8 mouse cellular contexts compared by ENCODE assay signal in genomic region chr15:99032041-99032725, GRCm38 (mm10). TPM values are rescaled to one million over a fixed set of nuclear protein-coding genes. Genes with fewer than 3 reads are reported as not detected.
DNase-seq lines count a peak whose midpoint lies in the region; ATAC-seq lines count a peak whose summit lies in the region.

No protein-coding gene starts in this region.

- WGBS in kidney, embryonic 16.5 days, result 68% methylated on average over 9 of the region's 9 CpGs
- WGBS in hindbrain, embryonic 10.5 days, result 77% methylated on average over 9 of the region's 9 CpGs

- no peaks in the 10 kb centered on the region for H3K27me3 ChIP-seq in kidney, embryonic 16.5 days (ENCODE audit: insufficient read depth, low read length)
- peaks cover 10% of the 10 kb centered on the region for H3K27me3 ChIP-seq in hindbrain, embryonic 10.5 days (ENCODE audit: insufficient read depth, poor library complexity, severe bottlenecking)

- H3K4me2 ChIP-seq in kidney, embryonic 16.5 days (replicated peaks; ENCODE audit: low read depth, low read length), result peak overlapping the region; percentile 76

- H3K36me3 ChIP-seq in kidney, embryonic 16.5 days (ENCODE audit: insufficient read depth, low read length), result peaks cover 24% of the 10 kb centered on the region
- H3K36me3 ChIP-seq in hindbrain, embryonic 10.5 days, result peaks cover 33% of the 10 kb centered on the region

- peak overlapping the region; percentile 54 for H3K4me3 ChIP-seq in kidney, embryonic 16.5 days (ENCODE audit: low read length)
- H3K4me3 ChIP-seq in hindbrain, embryonic 10.5 days, result peak overlapping the region; percentile 64

- peaks cover 42% of the 10 kb centered on the region for H3K4me1 ChIP-seq in kidney, embryonic 16.5 days (ENCODE audit: insufficient read depth, low read length)
- peaks cover 45% of the 10 kb centered on the region for H3K4me1 ChIP-seq in hindbrain, embryonic 10.5 days (replicated peaks)

- peak overlapping the region; percentile 27 for H3K9ac ChIP-seq in kidney, embryonic 16.5 days (replicated peaks; ENCODE audit: low read length)

- no peak for ATAC-seq in kidney, embryonic 16.5 days (ENCODE audit: low FRiP score, low TSS enrichment)
- no peak for ATAC-seq in monocyte, adult 5-6 weeks (replicated peaks; ENCODE audit: insufficient number of reproducible peaks, low FRiP score, low TSS enrichment, poor library complexity, severe bottlenecking)

- DNase-seq in kidney, adult 9 months, result no peak
- DNase-seq in NIH3T3 (ENCODE audit: low read depth), result peak; percentile 69
- no peak for DNase-seq in hindbrain, embryonic 10.5 days (ENCODE audit: low spot score)
- peak; percentile 43 for DNase-seq in lung, postnatal 25 days (ENCODE audit: low spot score)
- DNase-seq in embryo, embryonic 10 days (ENCODE audit: low spot score), result no peak
- no peak for DNase-seq in left cerebral cortex, adult 8-10 months (ENCODE audit: low spot score in 2 of 2)

- peak overlapping the region; percentile 70 for H3K27ac ChIP-seq in kidney, embryonic 16.5 days (ENCODE audit: low read length)
- H3K27ac ChIP-seq in hindbrain, embryonic 10.5 days, result 0 out of 2 replicates have a peak overlapping the region, but pooled peaks have one; percentile 18

- no peaks in the 10 kb centered on the region for H3K9me3 ChIP-seq in kidney, embryonic 16.5 days (ENCODE audit: low read length)
- H3K9me3 ChIP-seq in hindbrain, embryonic 10.5 days, result no peaks in the 10 kb centered on the region

RNA-seq across cellular contexts. Expression of gene Tuba1c, which starts 2.5 kb away (rescaled TPM):
- 213 and 219 TPM in 2 replicates for polyA plus RNA-seq in kidney, embryonic 16.5 days (2015; fragmentation: Nextera tagmentation; extraction: Ambion mirVana)
- polyA plus RNA-seq in hindbrain, embryonic 10.5 days (2016; fragmentation: Nextera tagmentation; extraction: Ambion mirVana), result 111 and 135 TPM in 2 replicates
- 104 to 150 TPM (median 116 TPM) in 3 replicates for total RNA-seq in monocyte, adult 5-6 weeks (2017)
- total RNA-seq in left cerebral cortex, adult 8-10 months (2022), result 10 to 100 TPM; 41.1 to 59.7 (median 56.5) TPM

RNA-seq across cellular contexts. Expression of gene Prph, which starts 22.8 kb away (rescaled TPM):
- polyA plus RNA-seq in kidney, embryonic 16.5 days (2015; fragmentation: Nextera tagmentation; extraction: Ambion mirVana), result 3.3 and 5.8 TPM in 2 replicates
- polyA plus RNA-seq in hindbrain, embryonic 10.5 days (2016; fragmentation: Nextera tagmentation; extraction: Ambion mirVana), result 9.7 and 14.4 TPM in 2 replicates
- total RNA-seq in monocyte, adult 5-6 weeks (2017), result 1.1 TPM in 1 of 3 replicates, not detected in the others
- total RNA-seq in left cerebral cortex, adult 8-10 months (2022), result 1 to 10 TPM in 3 of 4 experiments, under 1 TPM in 1; 0.73 to 1.5 (median 1.2) TPM

RNA-seq across cellular contexts. Expression of gene Troap, which starts 42.2 kb away (rescaled TPM):
- polyA plus RNA-seq in kidney, embryonic 16.5 days (2015; fragmentation: Nextera tagmentation; extraction: Ambion mirVana), result 35.8 and 45.8 TPM in 2 replicates
- polyA plus RNA-seq in hindbrain, embryonic 10.5 days (2016; fragmentation: Nextera tagmentation; extraction: Ambion mirVana), result 41.6 and 46.8 TPM in 2 replicates
- total RNA-seq in monocyte, adult 5-6 weeks (2017), result 2.3 to 3.6 TPM in 2 of 3 replicates, not detected in the other
- under 1 TPM in 2 of 4 experiments, not detected in 2; 0.74 to 0.95 TPM for total RNA-seq in left cerebral cortex, adult 8-10 months (2022)

RNA-seq across cellular contexts. Expression of gene C1ql4, which starts 55.4 kb away (rescaled TPM):
- polyA plus RNA-seq in kidney, embryonic 16.5 days (2015; fragmentation: Nextera tagmentation; extraction: Ambion mirVana), result 0.94 and 1.2 TPM in 2 replicates
- polyA plus RNA-seq in hindbrain, embryonic 10.5 days (2016; fragmentation: Nextera tagmentation; extraction: Ambion mirVana), result 0.78 and 8.7 TPM in 2 replicates
- not detected in 3 replicates for total RNA-seq in monocyte, adult 5-6 weeks (2017)
- not detected for total RNA-seq in left cerebral cortex, adult 8-10 months (2022)

Comparison
In these comparisons a context has a peak if more than half of its experiments do, and no peak if none do; other contexts are left out.
1. DNase-seq: peak in NIH3T3 (single experiment) and lung, postnatal 25 days (single experiment); none in kidney, adult 9 months (single experiment), hindbrain, embryonic 10.5 days (single experiment), embryo, embryonic 10 days (single experiment) and left cerebral cortex, adult 8-10 months (0 of 2).